Mouse (Mus musculus) embryonic fibroblast, embryonic 13.5 days (primary cell): ENCODE data around the gene Iqca. TPM values are rescaled to one million over a fixed set of nuclear protein-coding genes. Genes with fewer than 3 reads are reported as not detected.

Source experiments
- H3K27ac ChIP-seq: 2 replicates; pipeline ENCODE4 v1.5.1; 2012; ENCODE audit warnings: low read length, control low read depth, inconsistent platforms; ENCODE audit not compliant: insufficient read depth
- H3K4me1 ChIP-seq: 2 replicates; pipeline ENCODE4 v1.6.1; 2011; ENCODE audit warnings: low read length; ENCODE audit not compliant: control insufficient read depth, insufficient read depth
- H3K4me3 ChIP-seq: 2 replicates; pipeline ENCODE4 v1.5.1; 2011; ENCODE audit warnings: mild to moderate bottlenecking, control low read depth, low read length; ENCODE audit not compliant: insufficient read depth
- CTCF ChIP-seq: IDR thresholded peaks from 2 replicates; pipeline ENCODE4 v1.5.1; 2011; ENCODE audit warnings: mild to moderate bottlenecking, control low read depth, low read length, moderate library complexity, borderline replicate concordance; ENCODE audit not compliant: insufficient read depth
- POLR2A ChIP-seq: IDR thresholded peaks from 2 replicates; pipeline ENCODE4 v1.6.1; 2011; ENCODE audit warnings: low read depth, mild to moderate bottlenecking, control low read depth, low read length, moderate library complexity
- polyA plus RNA-seq: library from polyadenylated mRNA; stranded (reverse); fragments of >200 nt; gene quantifications from 2 replicates; pipeline ENCODE4 v1.2.4, GENCODE M21; 2011; ENCODE audit warnings: low read depth; ENCODE audit not compliant: missing spikeins, insufficient read length

The Iqca gene
- polyA plus RNA-seq, 1 experiment: not detected

GRCm38 (mm10) chr1:90156589-90156988 is 3.4 kb upstream of the Iqca start:
- H3K4me1 ChIP-seq: no peaks in the 10 kb centered on the region; the same call in 1 of the 2 replicates
- H3K4me3 ChIP-seq: no peak overlapping the region
- no peak for TF ChIP-seq CTCF
- no peak overlapping the region for H3K27ac ChIP-seq

GRCm38 (mm10) chr1:90153787-90154186 is 586 bp upstream of the Iqca start:
- TF ChIP-seq CTCF (no peak), POLR2A (no peak)
- H3K27ac ChIP-seq: no peak overlapping the region
- no peak overlapping the region for H3K4me3 ChIP-seq
- H3K4me1 ChIP-seq: no peaks in the 10 kb centered on the region; the same call in 1 of the 2 replicates

GRCm38 (mm10) chr1:90139729-90140128 is 13.5 kb downstream of the Iqca start:
- no peak for TF ChIP-seq CTCF
- TF ChIP-seq POLR2A: no peak
- no peaks in the 10 kb centered on the region for H3K4me1 ChIP-seq
- no peak overlapping the region for H3K4me3 ChIP-seq
- no peak overlapping the region for H3K27ac ChIP-seq

- H3K27ac ChIP-seq: no peak overlapping the region
- TF ChIP-seq POLR2A (no peak), CTCF (no peak)
- H3K4me3 ChIP-seq: no peak overlapping the region
- no peaks in the 10 kb centered on the region for H3K4me1 ChIP-seq
Observed at GRCm38 (mm10) chr1:90132402-90132801, 20.8 kb downstream of the Iqca start.

GRCm38 (mm10) chr1:90131982-90132381 is 21.2 kb downstream of the Iqca start:
- Histone ChIP-seq H3K27ac (no peak overlapping the region), H3K4me1 (no peaks in the 10 kb centered on the region), H3K4me3 (no peak overlapping the region)
- TF ChIP-seq POLR2A: no peak
- no peak for TF ChIP-seq CTCF

GRCm38 (mm10) chr1:90124561-90124960 is 28.6 kb downstream of the Iqca start:
- no peak overlapping the region for H3K4me3 ChIP-seq
- TF ChIP-seq POLR2A (no peak), CTCF (no peak)
- H3K27ac ChIP-seq: no peak overlapping the region
- no peaks in the 10 kb centered on the region for H3K4me1 ChIP-seq

- Histone ChIP-seq H3K4me1 (no peaks in the 10 kb centered on the region), H3K4me3 (no peak overlapping the region), H3K27ac (no peak overlapping the region)
- TF ChIP-seq POLR2A (no peak), CTCF (no peak)
Observed at GRCm38 (mm10) chr1:90120706-90121105, 32.5 kb downstream of the Iqca start.

GRCm38 (mm10) chr1:90119214-90119613 is 34.0 kb downstream of the Iqca start:
- H3K4me3 ChIP-seq: no peak overlapping the region
- no peak for TF ChIP-seq POLR2A
- no peak for TF ChIP-seq CTCF

GRCm38 (mm10) chr1:90117207-90117606 is 36.0 kb downstream of the Iqca start:
- TF ChIP-seq CTCF: no peak
- no peak for TF ChIP-seq POLR2A
- Histone ChIP-seq H3K4me3 (no peak overlapping the region), H3K27ac (no peak overlapping the region), H3K4me1 (no peaks in the 10 kb centered on the region)

More at GRCm38 (mm10) chr1:90119214-90119613, 34.0 kb downstream of the Iqca start:
- Histone ChIP-seq H3K27ac (no peak overlapping the region), H3K4me1 (no peaks in the 10 kb centered on the region)

GRCm38 (mm10) chr1:90114586-90114985 is 38.6 kb downstream of the Iqca start:
- H3K4me1 ChIP-seq: peaks cover 2% of the 10 kb centered on the region; the same call in 1 of the 2 replicates
- no peak overlapping the region for H3K27ac ChIP-seq
- no peak overlapping the region for H3K4me3 ChIP-seq
- TF ChIP-seq CTCF: no peak
- no peak for TF ChIP-seq POLR2A

- TF ChIP-seq CTCF (no peak), POLR2A (no peak)
- Histone ChIP-seq H3K4me1 (peaks cover 2% of the 10 kb centered on the region; the same call in 1 of the 2 replicates), H3K4me3 (no peak overlapping the region), H3K27ac (no peak overlapping the region)
Observed at GRCm38 (mm10) chr1:90113655-90114244, 39.5 kb downstream of the Iqca start.
